Mouse (Mus musculus): Measurements from ENCODE around the gene Irs2. TPM values are rescaled to one million over a fixed set of nuclear protein-coding genes. Genes with fewer than 3 reads are reported as not detected.

Gene Irs2
- polyA plus RNA-seq, 1 experiment from 2014 or later: 6.8 TPM

DNA sequence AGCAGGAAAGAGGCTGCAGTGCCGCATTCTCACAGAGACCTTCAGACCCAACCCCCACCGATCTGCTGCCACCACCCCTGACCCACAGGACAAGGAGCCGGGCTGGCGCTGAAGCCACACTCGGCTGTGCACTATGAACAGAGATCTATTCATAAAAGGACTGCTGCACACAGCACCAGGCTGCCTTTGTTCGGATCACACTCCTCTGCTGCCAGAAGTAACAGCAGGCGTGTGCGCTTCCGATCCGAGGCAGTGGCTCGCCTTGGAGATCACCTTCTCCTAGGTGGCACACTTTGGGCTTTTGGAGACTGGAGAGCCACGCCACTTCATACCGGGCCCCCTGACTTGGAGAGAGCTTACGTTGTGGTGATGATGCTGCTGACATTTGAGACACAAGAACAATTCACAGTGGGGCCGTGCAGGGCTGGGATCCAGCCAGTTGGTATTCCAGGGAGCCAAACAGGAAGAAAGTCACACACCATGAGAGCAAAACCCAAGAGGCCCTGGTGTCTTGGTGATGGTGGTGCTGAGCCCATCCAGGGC lies 47.9 kb downstream of the Irs2 start:
- Histone ChIP-seq H3K27me3 (replicated peaks) (no peaks in the 10 kb centered on the region), H3K4me1 (peaks cover 33% of the 10 kb centered on the region), H3K4me2 (peak overlapping the region; percentile 31), H3K9me3 (no peaks in the 10 kb centered on the region), H3K9ac (no peak overlapping the region), H3K36me3 (replicated peaks) (no peaks in the 10 kb centered on the region), H3K4me3 (no peak overlapping the region; the same call in 1 of the 2 replicates), H3K27ac (no peak overlapping the region)
- peak; percentile 58 for ATAC-seq (replicated peaks)
- WGBS: 7% methylated on average over 15 of the region's 15 CpGs

- Histone ChIP-seq H3K4me2 (no peak overlapping the region), H3K27me3 (replicated peaks) (no peaks in the 10 kb centered on the region), H3K4me3 (no peak overlapping the region), H3K4me1 (peaks cover 33% of the 10 kb centered on the region), H3K9ac (no peak overlapping the region), H3K36me3 (replicated peaks) (no peaks in the 10 kb centered on the region), H3K9me3 (no peaks in the 10 kb centered on the region), H3K27ac (peak overlapping the region; percentile 22; the same call in 1 of the 2 replicates)
- ATAC-seq (replicated peaks): no peak
- WGBS: 19% methylated on average over 9 of the region's 9 CpGs
These were observed 50.8 kb downstream of the Irs2 start for GRCm38 (mm10) chr8:10957292-10957955.

DNA sequence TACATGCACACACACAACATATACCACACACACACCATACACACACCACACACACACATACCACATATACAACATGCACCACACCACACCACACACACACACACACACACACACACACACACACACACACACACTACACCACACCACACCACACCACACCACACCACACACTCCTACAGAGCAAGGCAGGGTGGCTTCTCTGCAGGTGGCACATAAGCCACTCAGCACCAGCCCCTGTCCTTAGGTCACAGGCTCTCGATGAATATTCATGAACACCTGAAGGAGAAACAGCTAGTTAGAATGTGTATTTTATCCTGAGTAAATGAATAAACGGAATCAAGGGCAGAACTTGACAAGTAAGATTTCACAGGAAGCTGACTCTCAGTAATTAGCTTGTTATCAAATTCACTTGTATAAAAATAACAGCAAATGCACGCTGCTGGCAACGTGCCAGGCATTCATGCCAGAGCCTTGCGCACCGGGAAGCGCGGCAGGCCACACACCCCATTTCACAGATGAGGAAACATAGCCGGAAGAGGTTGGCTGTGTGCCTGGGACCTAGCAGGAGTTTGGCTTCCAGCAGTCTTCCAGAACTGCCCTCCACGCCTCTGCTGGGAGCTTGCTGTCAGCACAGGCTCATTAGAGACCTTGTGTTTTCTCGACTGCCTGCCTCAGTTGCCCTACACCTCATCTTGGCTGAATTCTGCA lies 54.8 kb downstream of the Irs2 start:
- 22% methylated on average over 11 of the region's 11 CpGs for WGBS
- no peaks in the 10 kb centered on the region for H3K9me3 ChIP-seq

GRCm38 (mm10) chr8:10952706-10953105 lies 55.6 kb downstream of the Irs2 start:
- H3K4me2 ChIP-seq: no peak overlapping the region
- H3K4me1 ChIP-seq: peaks cover 20% of the 10 kb centered on the region; the same call in 1 of the 2 replicates
- no peaks in the 10 kb centered on the region for H3K9me3 ChIP-seq
- no peak for ATAC-seq (replicated peaks)
- 29% methylated on average over 5 of the region's 5 CpGs for WGBS
- no peak overlapping the region for H3K27ac ChIP-seq
- no peak overlapping the region for H3K4me3 ChIP-seq
- no peak overlapping the region for H3K9ac ChIP-seq
- peaks cover 6% of the 10 kb centered on the region; the same call in 1 of the 2 replicates for H3K27me3 ChIP-seq (replicated peaks)
- no peaks in the 10 kb centered on the region for H3K36me3 ChIP-seq (replicated peaks)

More for the DNA sequence above, 54.8 kb downstream of the Irs2 start:
- Histone ChIP-seq H3K4me2 (no peak overlapping the region), H3K27ac (no peak overlapping the region; the same call in 1 of the 2 replicates), H3K9ac (no peak overlapping the region), H3K27me3 (replicated peaks) (no peaks in the 10 kb centered on the region), H3K4me3 (no peak overlapping the region), H3K4me1 (peaks cover 20% of the 10 kb centered on the region; the same call in 1 of the 2 replicates), H3K36me3 (replicated peaks) (no peaks in the 10 kb centered on the region)
- ATAC-seq (replicated peaks): peak; percentile 73

GRCm38 (mm10) chr8:10952235-10952634 lies 56.0 kb downstream of the Irs2 start:
- Histone ChIP-seq H3K4me3 (no peak overlapping the region), H3K27me3 (replicated peaks) (peaks cover 6% of the 10 kb centered on the region; the same call in 1 of the 2 replicates), H3K4me1 (peaks cover 16% of the 10 kb centered on the region; the same call in 1 of the 2 replicates), H3K4me2 (no peak overlapping the region), H3K9me3 (no peaks in the 10 kb centered on the region), H3K36me3 (replicated peaks) (no peaks in the 10 kb centered on the region), H3K9ac (no peak overlapping the region), H3K27ac (no peak overlapping the region)
- no peak for ATAC-seq (replicated peaks)
- whole genome bisulfite sequencing: 89% methylated on average over 2 of the region's 2 CpGs

- peaks cover 18% of the 10 kb centered on the region for H3K4me1 ChIP-seq
- no peaks in the 10 kb centered on the region for H3K36me3 ChIP-seq (replicated peaks)
- H3K9me3 ChIP-seq: no peaks in the 10 kb centered on the region
- H3K4me3 ChIP-seq: no peak overlapping the region
- no peak overlapping the region for H3K27ac ChIP-seq
- no peak for ATAC-seq (replicated peaks)
- WGBS: 50% methylated on average over 4 of the region's 4 CpGs
- H3K4me2 ChIP-seq: no peak overlapping the region
- no peak overlapping the region for H3K9ac ChIP-seq
- H3K27me3 ChIP-seq (replicated peaks): peaks cover 6% of the 10 kb centered on the region; the same call in 1 of the 2 replicates
These were observed 56.7 kb downstream of the Irs2 start for GRCm38 (mm10) chr8:10951567-10951966.

DNA sequence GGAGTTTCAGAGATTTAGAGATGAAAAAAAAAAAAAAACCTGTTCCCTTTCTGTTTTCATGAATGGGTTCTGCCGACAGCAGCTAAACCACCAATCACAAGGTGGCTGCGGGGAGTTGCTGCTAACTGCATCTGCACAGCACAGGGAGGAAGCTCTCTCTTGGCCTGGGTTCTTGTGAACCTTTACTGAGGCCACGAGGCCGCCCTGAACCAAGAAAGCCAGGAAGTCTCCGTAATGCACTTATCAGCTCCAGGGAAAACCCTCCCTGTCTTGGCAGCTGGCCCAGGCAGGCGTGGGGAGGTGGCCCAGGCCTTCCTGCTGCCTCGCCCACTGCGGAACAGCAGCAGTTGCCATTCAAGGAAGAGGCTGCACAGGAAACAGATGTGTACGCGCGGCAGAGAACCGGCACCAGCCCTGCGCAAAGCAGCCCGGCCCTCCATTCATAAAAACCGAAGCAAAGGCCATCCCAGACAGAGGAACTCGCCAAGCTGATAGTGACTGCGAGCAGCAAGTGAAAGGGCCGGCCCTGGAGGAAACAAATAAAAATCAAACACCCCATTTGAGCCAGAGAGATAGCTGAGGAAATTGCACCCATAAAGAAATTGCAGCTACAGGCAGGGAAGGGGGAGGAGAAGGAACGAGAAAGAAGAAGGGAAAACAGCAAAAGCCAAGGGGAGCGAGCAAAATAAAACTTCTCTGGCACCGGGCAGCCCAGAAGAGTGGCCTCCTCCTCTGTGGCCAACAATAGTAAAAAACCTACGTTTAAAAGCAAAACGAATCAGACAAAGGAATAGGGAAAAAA lies 62.1 kb downstream of the Irs2 start:
- ATAC-seq (replicated peaks): peak; percentile 88
- Histone ChIP-seq H3K4me1 (peaks cover 18% of the 10 kb centered on the region), H3K9me3 (no peaks in the 10 kb centered on the region), H3K27ac (peak overlapping the region; percentile 35), H3K9ac (0 out of 2 replicates have a peak overlapping the region, but pooled peaks have one; percentile 7), H3K27me3 (replicated peaks) (peaks cover 6% of the 10 kb centered on the region; the same call in 1 of the 2 replicates), H3K4me2 (peak overlapping the region; percentile 39), H3K36me3 (replicated peaks) (no peaks in the 10 kb centered on the region), H3K4me3 (no peak overlapping the region)
- 6% methylated on average over 23 of the region's 23 CpGs for WGBS

DNA sequence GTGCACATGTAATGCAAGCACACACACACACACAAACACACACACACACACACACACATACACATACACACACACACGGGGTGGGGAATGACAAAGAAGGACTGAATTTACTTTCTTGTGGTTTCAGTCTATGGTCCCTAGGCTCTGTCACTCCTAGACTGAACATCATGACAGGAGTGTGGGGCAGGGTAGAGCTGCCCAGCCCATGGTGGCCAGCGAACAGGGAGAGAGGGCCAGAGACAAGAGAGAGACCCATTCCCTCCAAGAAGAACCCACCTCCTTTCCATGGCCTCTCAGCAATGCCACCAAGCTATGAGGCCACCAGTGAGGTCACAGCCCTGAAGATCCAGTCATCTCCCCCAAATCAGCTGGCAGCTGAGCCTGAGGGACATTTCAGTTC lies 62.8 kb downstream of the Irs2 start:
- Histone ChIP-seq H3K9me3 (no peaks in the 10 kb centered on the region), H3K27ac (peak overlapping the region; percentile 35; the same call in 1 of the 2 replicates), H3K36me3 (replicated peaks) (no peaks in the 10 kb centered on the region), H3K9ac (no peak overlapping the region), H3K4me2 (no peak overlapping the region), H3K27me3 (replicated peaks) (peaks cover 6% of the 10 kb centered on the region; the same call in 1 of the 2 replicates), H3K4me3 (no peak overlapping the region), H3K4me1 (peaks cover 18% of the 10 kb centered on the region)
- peak; percentile 25; the same call in 1 of the 2 replicates for ATAC-seq (replicated peaks)
- WGBS: 78% methylated on average over 2 of the region's 2 CpGs

DNA sequence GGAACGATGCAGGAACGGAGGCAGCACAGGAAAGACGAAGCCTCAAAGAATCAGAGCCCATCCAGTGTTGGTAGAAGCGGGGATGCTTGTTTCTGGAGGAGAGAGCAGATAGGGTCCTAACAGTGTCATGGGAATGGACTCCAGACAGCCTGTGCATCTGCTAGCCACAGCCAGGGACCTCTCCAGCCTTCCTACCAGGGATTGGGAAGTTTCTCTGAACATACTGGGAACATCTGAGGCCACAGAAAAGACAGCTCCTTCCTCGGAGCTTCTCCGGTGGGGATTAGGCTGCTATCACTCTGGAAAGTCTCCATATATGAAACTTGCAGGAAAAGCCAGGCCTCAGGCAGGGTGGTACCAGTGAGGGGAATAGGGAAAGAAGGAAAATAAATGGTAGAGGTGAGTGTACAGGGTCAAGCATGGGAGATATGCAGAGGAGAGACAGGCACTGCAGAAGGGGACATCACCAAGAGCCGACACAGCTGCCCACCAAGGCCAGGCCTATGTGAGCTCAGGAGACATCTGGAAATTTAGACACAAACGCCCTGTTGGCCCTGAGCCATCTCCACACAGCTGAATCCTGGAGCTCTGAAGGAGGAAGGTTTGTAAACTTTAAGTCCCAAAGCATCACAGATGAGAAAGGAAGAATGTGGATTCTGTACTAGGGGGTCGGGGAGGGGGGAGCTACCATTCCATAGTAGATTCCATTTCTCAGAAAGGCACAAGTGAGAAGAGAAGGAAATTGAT lies 64.8 kb downstream of the Irs2 start:
- no peak overlapping the region for H3K4me2 ChIP-seq
- H3K36me3 ChIP-seq (replicated peaks): no peaks in the 10 kb centered on the region
- no peak overlapping the region for H3K4me3 ChIP-seq
- H3K27ac ChIP-seq: no peak overlapping the region
- 80% methylated on average over 9 of the region's 9 CpGs for WGBS
- no peaks in the 10 kb centered on the region for H3K9me3 ChIP-seq
- H3K9ac ChIP-seq: no peak overlapping the region
- peaks cover 6% of the 10 kb centered on the region; the same call in 1 of the 2 replicates for H3K27me3 ChIP-seq (replicated peaks)
- no peak for ATAC-seq (replicated peaks)
- peaks cover 18% of the 10 kb centered on the region for H3K4me1 ChIP-seq

- 58% methylated on average over 6 of the region's 6 CpGs for WGBS
- Histone ChIP-seq H3K27ac (no peak overlapping the region), H3K4me1 (no peaks in the 10 kb centered on the region), H3K27me3 (replicated peaks) (no peaks in the 10 kb centered on the region), H3K9me3 (no peaks in the 10 kb centered on the region), H3K4me2 (no peak overlapping the region), H3K4me3 (no peak overlapping the region), H3K36me3 (replicated peaks) (no peaks in the 10 kb centered on the region), H3K9ac (no peak overlapping the region)
- ATAC-seq (replicated peaks): no peak
These were observed 68.4 kb downstream of the Irs2 start for GRCm38 (mm10) chr8:10939883-10940282.

DNA sequence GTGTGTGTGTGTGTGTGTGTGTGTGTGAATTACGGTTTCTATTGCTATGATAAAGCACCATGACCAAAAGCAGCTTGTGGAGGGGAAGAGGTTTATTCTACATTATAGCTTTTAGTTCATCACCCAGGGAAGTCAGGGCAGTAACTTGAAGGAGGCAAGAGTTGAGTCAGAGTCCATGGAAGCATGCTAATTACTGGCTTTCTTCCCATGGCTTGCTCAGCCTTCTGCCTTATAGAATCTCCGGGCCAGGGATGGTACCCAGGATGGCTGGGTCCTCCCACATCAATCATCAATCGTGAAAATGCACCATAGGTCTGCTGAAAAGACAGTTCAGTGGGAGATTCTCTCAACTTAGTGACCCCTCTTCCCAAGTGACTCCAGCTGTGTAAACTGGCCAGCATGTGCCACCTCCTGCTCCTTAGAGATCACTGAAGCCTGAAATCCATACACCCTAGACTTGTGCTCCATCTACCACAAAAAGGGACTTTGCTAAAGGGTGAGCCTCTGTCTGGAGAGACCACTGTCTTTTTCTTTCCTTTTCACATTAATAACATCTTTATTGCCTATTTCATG lies 69.0 kb downstream of the Irs2 start:
- Histone ChIP-seq H3K9ac (no peak overlapping the region), H3K36me3 (replicated peaks) (no peaks in the 10 kb centered on the region), H3K4me2 (no peak overlapping the region), H3K27ac (no peak overlapping the region), H3K27me3 (replicated peaks) (no peaks in the 10 kb centered on the region), H3K9me3 (no peaks in the 10 kb centered on the region), H3K4me3 (no peak overlapping the region), H3K4me1 (no peaks in the 10 kb centered on the region)
- 69% methylated on average over 3 of the region's 3 CpGs for WGBS
- ATAC-seq (replicated peaks): no peak

Data from midbrain, embryonic 15.5 days (tissue).